In the genomic region with DNA sequence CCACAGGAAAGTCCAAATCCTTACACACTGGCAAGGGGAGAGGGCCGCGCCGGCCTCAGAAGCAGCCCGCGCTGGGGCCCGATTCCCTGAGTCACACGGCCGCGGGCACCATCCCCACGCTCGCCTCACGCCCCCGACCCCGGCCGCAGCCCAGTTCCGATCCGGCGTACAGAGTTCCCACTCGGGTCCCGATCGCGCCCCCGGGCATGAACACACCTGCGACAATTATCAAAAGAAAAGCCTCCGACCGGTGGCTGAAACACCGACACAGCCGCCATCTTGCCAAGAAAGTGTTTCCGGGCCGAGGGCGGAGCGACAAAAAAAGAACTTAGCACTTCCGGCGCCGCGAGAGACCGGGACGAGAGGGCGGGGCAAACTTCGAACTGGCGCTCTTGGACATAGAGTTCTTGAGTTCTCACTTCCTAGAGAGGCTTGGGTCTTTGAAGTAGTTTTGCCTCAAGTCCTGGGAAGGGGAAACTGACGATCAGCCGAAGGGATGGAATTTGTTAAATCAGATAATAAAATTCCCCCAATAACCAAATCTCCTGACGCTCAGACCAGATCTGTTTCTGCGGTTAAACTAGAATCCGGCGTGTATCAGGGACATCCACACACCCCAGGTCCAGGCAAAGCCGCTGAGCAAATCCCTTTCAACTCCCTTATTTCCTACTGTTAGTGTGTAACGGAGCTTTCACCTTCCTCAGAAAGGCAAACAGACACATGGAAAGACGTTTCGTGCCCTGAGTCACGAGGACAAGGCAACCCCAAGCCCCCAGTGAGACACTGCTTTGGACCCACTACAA, we compare ENCODE assay signal across 8 mouse cellular contexts. TPM values are rescaled to one million over a fixed set of nuclear protein-coding genes. Genes with fewer than 3 reads are reported as not detected.
A peak's percentile ranks its signal among the peaks of the same experiment; 100 is the strongest.
DNase-seq lines count a peak whose midpoint lies in the region; ATAC-seq and TF ChIP-seq lines count a peak whose summit lies in the region.

A gene (minus strand): TSS at position 463 of the 803 bp plus-strand sequence.

- H3K9me3 ChIP-seq in ES-E14 (ENCODE audit: control insufficient read depth, insufficient read depth, low read depth, low read length): no peaks in the 10 kb centered on the region
- no peaks in the 10 kb centered on the region for H3K9me3 ChIP-seq in forebrain, embryonic 15.5 days

- H3K27me3 ChIP-seq in forebrain, embryonic 15.5 days: no peaks in the 10 kb centered on the region

- TF ChIP-seq POLR2A in lung, adult 2 months (IDR thresholded peaks at IDR 0.05; ENCODE audit: borderline replicate concordance, extremely low read depth, low read depth, low read length): peak; percentile 54; the same call in 1 of the 2 replicates

- 2% methylated on average over 48 of the region's 52 CpGs for WGBS in forebrain, embryonic 15.5 days
- WGBS in lung, adult 2 months: 2% methylated on average over 52 of the region's 52 CpGs

- H3K4me2 ChIP-seq in forebrain, embryonic 15.5 days (replicated peaks): peak within 1 kb of the TSS; percentile 80

- ATAC-seq in forebrain, embryonic 15.5 days (replicated peaks): peak; percentile 76
- ATAC-seq in neutrophil, adult 5-6 weeks (ENCODE audit: extremely low read depth, insufficient number of reproducible peaks, low FRiP score, poor library complexity, severe bottlenecking): peak; percentile 93

- H3K4me3 ChIP-seq in ES-E14 (ENCODE audit: insufficient read depth in 1 of 2, low read depth in 1 of 2, low read length in 2 of 2, poor library complexity in 1 of 2, severe bottlenecking in 1 of 2): peak within 1 kb of the TSS; percentile 97 to 98
- H3K4me3 ChIP-seq in forebrain, embryonic 15.5 days: peak within 1 kb of the TSS; percentile 71
- peak within 1 kb of the TSS; percentile 82 for H3K4me3 ChIP-seq in lung, adult 2 months (replicated peaks; ENCODE audit: extremely low read depth, low read depth, low read length)

- DNase-seq in ES-E14 (ENCODE audit: low read depth, low spot score): peak; percentile 93
- peak; percentile 86 for DNase-seq in cerebellum, adult 11-12 months
- DNase-seq in heart, postnatal 25 days (ENCODE audit: low spot score): peak; percentile 73
- DNase-seq in layer of hippocampus, adult 18-20 months (ENCODE audit: low spot score in 2 of 2): peak; percentile 79 to 90
- peak; percentile 83 for DNase-seq in lung, adult 2 months
- DNase-seq in thymus, adult 18-20 months: peak; percentile 78 to 82

- peaks cover 11% of the 10 kb centered on the region for H3K36me3 ChIP-seq in ES-E14 (ENCODE audit: control insufficient read depth, insufficient read depth, low read length, poor library complexity, severe bottlenecking)
- H3K36me3 ChIP-seq in forebrain, embryonic 15.5 days: peaks cover 35% of the 10 kb centered on the region

- H3K9ac ChIP-seq in ES-E14 (ENCODE audit: insufficient read depth, low read depth, low read length, poor library complexity, severe bottlenecking): peak within 1 kb of the TSS; percentile 98
- peak within 1 kb of the TSS; percentile 68 for H3K9ac ChIP-seq in forebrain, embryonic 15.5 days (replicated peaks)

- peaks cover 2 to 3% of the 10 kb centered on the region in 2 experiments; a peak in 3 of 4 replicates for H3K4me1 ChIP-seq in ES-E14 (ENCODE audit: control insufficient read depth in 2 of 2, insufficient read depth in 2 of 2, low read length in 2 of 2, poor library complexity in 1 of 2)
- peaks cover 24% of the 10 kb centered on the region for H3K4me1 ChIP-seq in forebrain, embryonic 15.5 days
- no peaks in the 10 kb centered on the region; the same call in 1 of the 2 replicates for H3K4me1 ChIP-seq in lung, adult 2 months (ENCODE audit: control insufficient read depth, insufficient read depth, low read length)

- intact Hi-C loops in heart, postnatal 25 days (cut with DNase I): loop anchor here (2.0 to 10.0 kb wide), 3 partner anchors 15 to 361 kb away; a partner anchor contains a TSS

- H3K27ac ChIP-seq in ES-E14 (ENCODE audit: insufficient read depth, low read depth, low read length, poor library complexity, severe bottlenecking): peak within 1 kb of the TSS; percentile 71
- H3K27ac ChIP-seq in forebrain, embryonic 15.5 days (replicated peaks): peak within 1 kb of the TSS; percentile 61; the same call in 1 of the 2 replicates

- in situ Hi-C loops in ES-E14 (cut with MboI; ENCODE audit: low sequenced_read_pairs in 2 of 2, unreplicated experiment in 2 of 2): no loop called here

- TF ChIP-seq CTCF in lung, adult 2 months (IDR thresholded peaks at IDR 0.05; ENCODE audit: insufficient read depth, low read length): no peak

TF ChIP-seq in ES-E14, 5 proteins besides CTCF, POLR2A, EP300 and RAD21:
- TF ChIP-seq ZNF384 (IDR thresholded peaks at IDR 0.05; ENCODE audit: low read depth, low read length): 0 out of 2 replicates have a peak, but pooled peaks have one; percentile 17
- TF ChIP-seq ZC3H11A (IDR thresholded peaks at IDR 0.05; ENCODE audit: borderline replicate concordance, low read depth, low read length): no peak
- TF ChIP-seq HCFC1 (IDR thresholded peaks at IDR 0.05; ENCODE audit: borderline replicate concordance, insufficient read depth, low read length): 0 out of 2 replicates have a peak, but pooled peaks have one; percentile 25

RNA-seq across cellular contexts. Expression of the gene that starts here (rescaled TPM):
- total RNA-seq in ES-E14 (2012; rRNA removed): 224 and 382 TPM in 2 replicates
- 302 and 304 TPM in 2 replicates for polyA plus RNA-seq in forebrain, embryonic 15.5 days (2015; fragmentation: Nextera tagmentation; extraction: Ambion mirVana)
- total RNA-seq in heart, postnatal 25 days (2021): 100 to 1,000 TPM; 250 to 253 TPM
- total RNA-seq in layer of hippocampus, adult 18-20 months (2021): 100 to 1,000 TPM; 193 to 196 TPM
- 36.3 and 69.8 TPM in 2 replicates for polyA plus RNA-seq in lung, adult 2 months (2012; rRNA removed)
- total RNA-seq in neutrophil, adult 5-6 weeks (2017): 71.1 and 85.7 TPM in 2 replicates

Comparison
In these comparisons a context has a peak if more than half of its experiments do, and no peak if none do; other contexts are left out.
1. Peak in every context shown above with its lines: DNase-seq, ATAC-seq, H3K4me3 ChIP-seq and H3K27ac ChIP-seq.